Mouse (Mus musculus): Measurements from ENCODE around the gene Cdc42bpb.

Gene Cdc42bpb

DNA sequence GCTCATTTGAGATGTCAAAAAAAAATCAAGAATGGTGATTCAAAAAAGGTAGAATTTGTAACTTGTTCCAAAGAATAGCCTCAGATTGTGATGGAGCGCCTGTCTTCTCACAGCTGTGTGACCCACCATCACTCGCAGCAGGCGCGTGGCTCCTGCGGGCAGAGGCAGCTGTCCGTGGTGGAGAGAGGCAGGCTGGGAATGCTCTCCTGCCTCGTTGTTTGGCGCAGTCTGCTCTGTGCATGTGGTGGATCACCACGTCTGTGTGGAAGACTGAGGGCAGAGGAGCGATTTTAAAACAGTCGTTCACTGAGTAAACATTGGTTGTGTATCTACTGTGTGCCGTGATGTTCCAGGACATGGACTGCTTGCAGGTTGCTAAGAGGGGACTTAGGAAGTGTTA is 133.8 kb downstream of the Cdc42bpb start:
- peak; percentile 27 for DNase-seq (ENCODE audit: low read depth, low spot score)

Data from brain, adult 2 months (tissue).